Mouse (Mus musculus): ENCODE measurements around the gene Zkscan7. TPM values are rescaled to one million over a fixed set of nuclear protein-coding genes. Genes with fewer than 3 reads are reported as not detected.

Gene Zkscan7
- polyA plus RNA-seq, 1 experiment from 2014 or later: 3.6 TPM

DNA sequence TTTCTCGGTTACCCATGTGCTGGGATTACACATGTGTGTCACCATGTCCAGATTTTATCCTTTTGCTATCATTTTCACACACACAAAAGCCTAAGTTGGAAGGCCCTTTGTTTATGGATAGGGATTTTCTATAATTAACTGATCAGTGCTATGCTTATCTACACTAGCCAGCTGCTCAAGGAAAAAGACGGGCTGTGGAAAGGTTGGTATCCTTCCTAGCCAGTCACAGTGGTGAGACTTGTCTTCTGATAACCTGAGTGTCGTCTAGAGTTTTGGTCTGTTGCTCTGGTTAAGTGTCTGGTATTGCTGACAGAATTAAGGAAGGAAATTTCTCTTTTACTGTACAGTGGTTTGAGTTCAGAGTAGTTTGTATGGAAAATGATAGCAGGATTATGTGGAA, 43.4 kb downstream of the Zkscan7 start:
- H3K4me3 ChIP-seq: no peak overlapping the region
- H3K9me3 ChIP-seq: peaks cover 18% of the 10 kb centered on the region
- H3K27me3 ChIP-seq (ENCODE audit: insufficient read depth, poor library complexity, severe bottlenecking): no peaks in the 10 kb centered on the region
- no peak overlapping the region for H3K27ac ChIP-seq
- H3K36me3 ChIP-seq: peaks cover 95% of the 10 kb centered on the region
- DNase-seq (ENCODE audit: low spot score): no peak
- WGBS: 95% methylated on average over 3 of the region's 3 CpGs
- peaks cover under 1% of the 10 kb centered on the region; the same call in 1 of the 2 replicates for H3K4me1 ChIP-seq (replicated peaks)

Other genes with a start within 250 kb of the Zkscan7 start
- not detected in 2 replicates for gene Topaz1, start 138.3 kb upstream of the Zkscan7 start, polyA plus RNA-seq (2016; fragmentation: Nextera tagmentation; extraction: Ambion mirVana)
- gene Tcaim, start 80.1 kb upstream of the Zkscan7 start, polyA plus RNA-seq (2016; fragmentation: Nextera tagmentation; extraction: Ambion mirVana): 5.3 and 5.7 TPM in 2 replicates
- 0.27 TPM in 1 of 2 replicates, not detected in the other for gene Gm35549, start 41.6 kb upstream of the Zkscan7 start, polyA plus RNA-seq (2016; fragmentation: Nextera tagmentation; extraction: Ambion mirVana)
- 66.1 and 74.4 TPM in 2 replicates for gene Zfp445, start 19.7 kb upstream of the Zkscan7 start, polyA plus RNA-seq (2016; fragmentation: Nextera tagmentation; extraction: Ambion mirVana)
- gene Zfp105, start 37.4 kb downstream of the Zkscan7 start, polyA plus RNA-seq (2016; fragmentation: Nextera tagmentation; extraction: Ambion mirVana): 30.7 and 33.5 TPM in 2 replicates
- gene 1110059G10Rik, start 65.3 kb downstream of the Zkscan7 start, polyA plus RNA-seq (2016; fragmentation: Nextera tagmentation; extraction: Ambion mirVana): 22.7 and 25.0 TPM in 2 replicates
- gene Kif15, start 65.4 kb downstream of the Zkscan7 start, polyA plus RNA-seq (2016; fragmentation: Nextera tagmentation; extraction: Ambion mirVana): 59.0 and 97.7 TPM in 2 replicates
- 17.6 and 17.9 TPM in 2 replicates for gene Tmem42, start 135.6 kb downstream of the Zkscan7 start, polyA plus RNA-seq (2016; fragmentation: Nextera tagmentation; extraction: Ambion mirVana)
- 0.42 and 0.48 TPM in 2 replicates for gene Tgm4, start 149.0 kb downstream of the Zkscan7 start, polyA plus RNA-seq (2016; fragmentation: Nextera tagmentation; extraction: Ambion mirVana)
- 76.8 and 83.4 TPM in 2 replicates for gene Zdhhc3, start 227.5 kb downstream of the Zkscan7 start, polyA plus RNA-seq (2016; fragmentation: Nextera tagmentation; extraction: Ambion mirVana)
- 122 and 146 TPM in 2 replicates for gene Exosc7, start 227.5 kb downstream of the Zkscan7 start, polyA plus RNA-seq (2016; fragmentation: Nextera tagmentation; extraction: Ambion mirVana)

Measured in hindbrain, embryonic 10.5 days (tissue).